Mouse (Mus musculus) CH12.LX (cell line): ENCODE measurements around the gene Galnt6.

Source experiments
- E2F4 ChIP-seq: IDR thresholded peaks from 2 replicates; pipeline ENCODE4 v1.6.1; 2011; ENCODE audit warnings: low read depth, low read length, improper control_type of control experiment; ENCODE audit not compliant: insufficient replicate concordance
- EP300 ChIP-seq: IDR thresholded peaks from 2 replicates; pipeline ENCODE4 v1.6.1; 2011; ENCODE audit warnings: low read length, improper control_type of control experiment
- NELFE ChIP-seq: IDR thresholded peaks from 2 replicates; pipeline ENCODE4 v1.6.1; 2011; ENCODE audit warnings: low read depth, low read length, improper control_type of control experiment

DNA sequence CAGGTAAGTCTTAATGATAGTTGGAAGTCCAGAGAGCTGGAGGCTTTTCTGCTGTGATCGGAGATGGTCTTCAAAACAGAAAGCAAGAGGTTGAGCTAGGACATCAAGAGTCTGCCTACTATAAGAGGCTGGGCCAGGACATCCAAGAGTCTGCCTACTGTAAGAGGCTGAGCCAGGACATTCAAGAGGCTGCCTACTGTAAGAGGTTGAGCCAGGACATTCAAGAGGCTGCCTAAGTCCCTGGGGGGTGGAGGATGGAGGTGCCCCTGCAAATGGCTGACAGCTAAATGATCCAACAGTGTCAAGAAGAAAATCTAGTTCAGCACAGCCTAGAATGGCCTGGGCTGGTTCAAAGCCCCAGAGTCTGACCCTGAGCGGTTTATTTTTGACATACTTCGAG, 19.4 kb upstream of the Galnt6 start:
- TF ChIP-seq E2F4 (no peak), NELFE (no peak), EP300 (no peak)
